ENCODE assay signal across 13 mouse cellular contexts in the genomic region with DNA sequence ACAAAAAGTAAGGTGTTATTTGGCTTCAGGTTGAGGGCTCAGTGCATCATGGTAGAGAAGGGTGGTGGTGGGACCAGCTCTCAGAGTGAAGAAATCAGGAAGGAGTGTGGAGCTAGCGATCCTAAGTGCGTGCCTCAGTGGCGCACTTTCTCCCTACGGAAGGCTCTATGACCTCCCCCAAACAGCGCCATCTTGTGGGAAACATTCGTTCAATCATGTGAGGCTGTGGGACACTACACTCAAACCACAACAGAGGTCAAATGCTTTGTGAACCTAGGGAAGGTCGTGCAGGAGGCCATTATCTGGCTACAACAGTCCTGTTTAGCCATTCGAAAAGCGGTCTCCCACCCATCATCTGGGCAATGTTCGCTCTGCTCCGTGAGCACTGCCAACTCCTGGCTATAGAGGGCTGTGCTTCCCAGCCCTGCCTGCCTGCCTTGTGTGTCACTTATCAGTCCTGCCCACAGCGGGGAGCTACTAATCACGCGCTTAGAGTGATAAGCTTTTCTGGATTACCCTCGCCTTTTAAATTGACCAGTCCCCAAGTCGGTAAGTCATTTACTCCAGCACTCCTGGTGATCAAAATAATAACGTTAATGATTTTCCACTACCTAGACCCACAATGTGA.
DNase-seq lines count a peak whose midpoint lies in the region; ATAC-seq and TF ChIP-seq lines count a peak whose summit lies in the region.
"Had no signal": no experiment of that assay in that cellular context is flagged by ENCODE, and none has a peak within 500 bp of the region (broad histone marks: within the 10 kb centered on the region; RNA-seq: fewer than 3 reads in every experiment).

No protein-coding gene starts in this region.

- H3K4me2 ChIP-seq in heart, embryonic 16.5 days (ENCODE audit: low read depth, low read length), result peak overlapping the region; percentile 42
- H3K4me2 ChIP-seq in kidney, embryonic 16.5 days (replicated peaks; ENCODE audit: low read depth, low read length), result 0 out of 2 replicates have a peak overlapping the region, but pooled peaks have one; percentile 3

- TF ChIP-seq CTCF in ES-Bruce4 (IDR thresholded peaks at IDR 0.05; ENCODE audit: low read depth, low read length), result peak; percentile 52

- H3K27me3 ChIP-seq in heart, embryonic 16.5 days (ENCODE audit: control insufficient read depth, insufficient read depth, low read length), result no peaks in the 10 kb centered on the region
- no peaks in the 10 kb centered on the region for H3K27me3 ChIP-seq in ES-Bruce4 (ENCODE audit: control insufficient read depth, insufficient read depth, low read length, poor library complexity, severe bottlenecking)
- no peaks in the 10 kb centered on the region for H3K27me3 ChIP-seq in kidney, embryonic 16.5 days (ENCODE audit: insufficient read depth, low read length)

- H3K9me3 ChIP-seq in heart, embryonic 16.5 days (replicated peaks; ENCODE audit: control insufficient read depth, low read length), result no peaks in the 10 kb centered on the region
- no peaks in the 10 kb centered on the region for H3K9me3 ChIP-seq in ES-Bruce4 (replicated peaks; ENCODE audit: control insufficient read depth, insufficient read depth, low read length, poor library complexity, severe bottlenecking)
- no peaks in the 10 kb centered on the region for H3K9me3 ChIP-seq in kidney, embryonic 16.5 days (ENCODE audit: low read length)

- no peak for DNase-seq in heart, adult 11 months
- peak; percentile 70 for DNase-seq in ZHBTc4 (ENCODE audit: low read depth, low spot score)
- no peak for DNase-seq in gastrocnemius, postnatal 14 days
- DNase-seq in right cerebral cortex, postnatal 4 days, result no peak
- no peak for DNase-seq in gastrocnemius, postnatal 4 days (ENCODE audit: low spot score in 2 of 2)
- DNase-seq: adrenal gland, postnatal 25 days; cerebellum, adult 9-10 months; lung, postnatal 14 days; thymus, postnatal 36 days had no signal

- ATAC-seq in heart, embryonic 16.5 days (replicated peaks; ENCODE audit: extremely low read depth, insufficient read depth, low FRiP score), result no peak
- peak; percentile 74; the same call in 1 of the 2 replicates for ATAC-seq in kidney, embryonic 16.5 days (ENCODE audit: low FRiP score, low TSS enrichment)

- no peak overlapping the region for H3K9ac ChIP-seq in heart, embryonic 16.5 days (ENCODE audit: low read length)
- no peak overlapping the region for H3K9ac ChIP-seq in ES-Bruce4 (ENCODE audit: low read depth, poor library complexity, severe bottlenecking)
- no peak overlapping the region for H3K9ac ChIP-seq in kidney, embryonic 16.5 days (replicated peaks; ENCODE audit: low read length)

- no peak for TF ChIP-seq POLR2A in ES-Bruce4 (IDR thresholded peaks at IDR 0.05; ENCODE audit: insufficient read depth, low read length)

- no peaks in the 10 kb centered on the region for H3K36me3 ChIP-seq in heart, embryonic 16.5 days (ENCODE audit: control insufficient read depth, insufficient read depth)
- H3K36me3 ChIP-seq in ES-Bruce4 (ENCODE audit: control insufficient read depth, insufficient read depth, low read length, poor library complexity, severe bottlenecking), result no peaks in the 10 kb centered on the region
- H3K36me3 ChIP-seq in kidney, embryonic 16.5 days (ENCODE audit: insufficient read depth, low read length), result 0 out of 2 replicates have a peak, but pooled peaks cover 3% of the 10 kb centered on the region

- no peak overlapping the region for H3K4me3 ChIP-seq in heart, embryonic 16.5 days (ENCODE audit: low read length)
- no peak overlapping the region for H3K4me3 ChIP-seq in ES-Bruce4 (ENCODE audit: low read depth, low read length)
- H3K4me3 ChIP-seq in kidney, embryonic 16.5 days (ENCODE audit: low read length), result no peak overlapping the region
- H3K4me3 ChIP-seq: erythroblast, embryonic 14.5 days had no signal

- H3K4me1 ChIP-seq in heart, embryonic 16.5 days (ENCODE audit: control insufficient read depth, insufficient read depth, low read length), result peaks cover 5% of the 10 kb centered on the region
- H3K4me1 ChIP-seq in ES-Bruce4 (ENCODE audit: control insufficient read depth, insufficient read depth, low read length), result no peaks in the 10 kb centered on the region
- H3K4me1 ChIP-seq in kidney, embryonic 16.5 days (ENCODE audit: insufficient read depth, low read length), result no peaks in the 10 kb centered on the region

- H3K27ac ChIP-seq in heart, embryonic 16.5 days (ENCODE audit: low read length), result no peak overlapping the region
- no peak overlapping the region for H3K27ac ChIP-seq in ES-Bruce4 (ENCODE audit: insufficient read depth, low read length)
- H3K27ac ChIP-seq in kidney, embryonic 16.5 days (ENCODE audit: low read length), result no peak overlapping the region

- intact Hi-C loops in gastrocnemius, postnatal 14 days (cut with DNase I; ENCODE audit: low total_unique reads), result no loop called here

- WGBS in heart, embryonic 16.5 days, result 14% methylated on average over 17 of the region's 17 CpGs
- 34% methylated on average over 17 of the region's 17 CpGs for WGBS in kidney, embryonic 16.5 days

- no peak for TF ChIP-seq EP300 in ES-Bruce4 (IDR thresholded peaks at IDR 0.05; ENCODE audit: insufficient read depth, low read depth, low read length)
